25 mouse cellular contexts compared by ENCODE assay signal in genomic region chr14:120770579-120770978, GRCm38 (mm10).
DNase-seq lines count a peak whose midpoint lies in the region; ATAC-seq lines count a peak whose summit lies in the region.
"Had no signal": no experiment of that assay in that cellular context is flagged by ENCODE, and none has a peak within 500 bp of the region (broad histone marks: within the 10 kb centered on the region; RNA-seq: fewer than 3 reads in every experiment).

No protein-coding gene starts in this region.

- peak; percentile 6 for DNase-seq in embryo, embryonic 10 days (ENCODE audit: low spot score)
- DNase-seq in embryo, embryonic 9.5 days (ENCODE audit: extremely low spot score), result no peak
- DNase-seq in hindbrain, embryonic 14.5 days (ENCODE audit: low spot score), result peak; percentile 35
- DNase-seq in hindbrain, embryonic 10.5 days (ENCODE audit: low spot score), result no peak
- DNase-seq in midbrain, embryonic 11.5 days (ENCODE audit: low spot score, missing footprints), result peak; percentile 54
- no peak for DNase-seq in midbrain, embryonic 10.5 days (ENCODE audit: low spot score)
- no peak for DNase-seq in cerebellum, adult 18-20 months
- DNase-seq in testis, postnatal 10 days (ENCODE audit: low spot score), result no peak
- DNase-seq: adrenal gland, adult 8-10 months; adrenal gland, postnatal 25 days; cerebellum, adult 2 months; cerebellum, adult 9-11 months; cerebellum, postnatal 25 days; embryo, embryonic 11 days; gastrocnemius, postnatal 10 days; gastrocnemius, postnatal 36 days; heart, adult 2 months; heart, postnatal 14 days; heart, postnatal 4 days had no signal

- peaks cover 3% of the 10 kb centered on the region; the same call in 1 of the 2 replicates for H3K4me1 ChIP-seq in hindbrain, embryonic 14.5 days (replicated peaks; ENCODE audit: control insufficient read depth, insufficient read depth, low read length)
- no peaks in the 10 kb centered on the region for H3K4me1 ChIP-seq in hindbrain, embryonic 10.5 days (replicated peaks)
- H3K4me1 ChIP-seq in midbrain, embryonic 11.5 days (ENCODE audit: control insufficient read depth, insufficient read depth, low read length), result no peaks in the 10 kb centered on the region
- H3K4me1 ChIP-seq in midbrain, embryonic 10.5 days, result no peaks in the 10 kb centered on the region
- H3K4me1 ChIP-seq: heart, embryonic 10.5 days; heart, embryonic 13.5 days had no signal

- no peak overlapping the region for H3K4me2 ChIP-seq in hindbrain, embryonic 14.5 days (replicated peaks)
- no peak overlapping the region for H3K4me2 ChIP-seq in midbrain, embryonic 11.5 days
- H3K4me2 ChIP-seq: forebrain, embryonic 13.5 days; heart, embryonic 13.5 days had no signal

- no peak overlapping the region for H3K4me3 ChIP-seq in hindbrain, embryonic 14.5 days (replicated peaks; ENCODE audit: low read length)
- H3K4me3 ChIP-seq in hindbrain, embryonic 10.5 days, result no peak overlapping the region
- no peak overlapping the region for H3K4me3 ChIP-seq in midbrain, embryonic 11.5 days (ENCODE audit: low read depth, low read length)
- no peak overlapping the region for H3K4me3 ChIP-seq in midbrain, embryonic 10.5 days
- H3K4me3 ChIP-seq: forebrain, embryonic 10.5 days; forebrain, embryonic 13.5 days; heart, adult 2 months; heart, embryonic 10.5 days; heart, embryonic 13.5 days had no signal

- H3K27me3 ChIP-seq in hindbrain, embryonic 14.5 days (ENCODE audit: control insufficient read depth, insufficient read depth, low read length), result no peaks in the 10 kb centered on the region
- H3K27me3 ChIP-seq in hindbrain, embryonic 10.5 days (ENCODE audit: insufficient read depth, poor library complexity, severe bottlenecking), result no peaks in the 10 kb centered on the region
- H3K27me3 ChIP-seq in midbrain, embryonic 11.5 days (ENCODE audit: control insufficient read depth, insufficient read depth, low read length), result no peaks in the 10 kb centered on the region
- H3K27me3 ChIP-seq in midbrain, embryonic 10.5 days (ENCODE audit: low read depth, poor library complexity, severe bottlenecking), result no peaks in the 10 kb centered on the region
- H3K27me3 ChIP-seq: forebrain, embryonic 13.5 days; heart, embryonic 13.5 days had no signal

- no peak for ATAC-seq in hindbrain, embryonic 14.5 days (ENCODE audit: low FRiP score)
- no peak for ATAC-seq in midbrain, embryonic 11.5 days (ENCODE audit: low FRiP score)
- ATAC-seq: activated CD4-positive, CD25-positive, alpha-beta regulatory T cell, adult 4 months; forebrain, embryonic 13.5 days; intestine, postnatal 0 days had no signal

- no peak overlapping the region for H3K9ac ChIP-seq in hindbrain, embryonic 14.5 days
- no peak overlapping the region for H3K9ac ChIP-seq in midbrain, embryonic 11.5 days (ENCODE audit: low read length)
- H3K9ac ChIP-seq: forebrain, embryonic 13.5 days; heart, embryonic 13.5 days had no signal

- no peaks in the 10 kb centered on the region for H3K9me3 ChIP-seq in hindbrain, embryonic 14.5 days (ENCODE audit: control insufficient read depth, low read length)
- H3K9me3 ChIP-seq in hindbrain, embryonic 10.5 days, result no peaks in the 10 kb centered on the region
- H3K9me3 ChIP-seq in midbrain, embryonic 11.5 days (ENCODE audit: control insufficient read depth, low read length), result no peaks in the 10 kb centered on the region
- H3K9me3 ChIP-seq in midbrain, embryonic 10.5 days (replicated peaks), result no peaks in the 10 kb centered on the region
- H3K9me3 ChIP-seq: forebrain, embryonic 10.5 days; heart, embryonic 10.5 days; heart, embryonic 13.5 days had no signal

- no peak overlapping the region for H3K27ac ChIP-seq in hindbrain, embryonic 14.5 days
- H3K27ac ChIP-seq in hindbrain, embryonic 10.5 days, result no peak overlapping the region
- H3K27ac ChIP-seq in midbrain, embryonic 11.5 days (ENCODE audit: low read depth, low read length), result no peak overlapping the region
- no peak overlapping the region for H3K27ac ChIP-seq in midbrain, embryonic 10.5 days (replicated peaks)
- H3K27ac ChIP-seq: forebrain, embryonic 10.5 days; forebrain, embryonic 13.5 days; heart, adult 2 months; heart, embryonic 10.5 days; heart, embryonic 13.5 days had no signal

- H3K36me3 ChIP-seq in hindbrain, embryonic 14.5 days (replicated peaks; ENCODE audit: control insufficient read depth, insufficient read depth), result no peaks in the 10 kb centered on the region
- H3K36me3 ChIP-seq in hindbrain, embryonic 10.5 days, result no peaks in the 10 kb centered on the region
- H3K36me3 ChIP-seq in midbrain, embryonic 11.5 days (ENCODE audit: control insufficient read depth, insufficient read depth, low read length), result no peaks in the 10 kb centered on the region
- no peaks in the 10 kb centered on the region for H3K36me3 ChIP-seq in midbrain, embryonic 10.5 days
- H3K36me3 ChIP-seq: forebrain, embryonic 10.5 days; heart, embryonic 10.5 days; heart, embryonic 13.5 days had no signal

- WGBS in hindbrain, embryonic 14.5 days, result 27% methylated on average over 3 of the region's 3 CpGs
- 61% methylated on average over 3 of the region's 3 CpGs for WGBS in hindbrain, embryonic 10.5 days
- WGBS in midbrain, embryonic 11.5 days, result 67% methylated on average over 3 of the region's 3 CpGs
- WGBS in midbrain, embryonic 10.5 days, result 59% methylated on average over 3 of the region's 3 CpGs

Comparison
In these comparisons a context has a peak if more than half of its experiments do, and no peak if none do; other contexts are left out.
1. DNase-seq: peak in embryo, embryonic 10 days (single experiment), hindbrain, embryonic 14.5 days (single experiment) and midbrain, embryonic 11.5 days (single experiment); none in embryo, embryonic 9.5 days (single experiment), hindbrain, embryonic 10.5 days (single experiment), midbrain, embryonic 10.5 days (single experiment), cerebellum, adult 18-20 months (0 of 2) and testis, postnatal 10 days (single experiment).